Mouse (Mus musculus): ENCODE measurements around the gene Camsap1.

The Camsap1 gene

GRCm38 (mm10) chr2:25983159-25983907 lies at the start of gene Camsap1:
Camsap1 (minus strand) TSS chr2:25983282.
- peak; percentile 100 for DNase-seq (ENCODE audit: low spot score)

DNA sequence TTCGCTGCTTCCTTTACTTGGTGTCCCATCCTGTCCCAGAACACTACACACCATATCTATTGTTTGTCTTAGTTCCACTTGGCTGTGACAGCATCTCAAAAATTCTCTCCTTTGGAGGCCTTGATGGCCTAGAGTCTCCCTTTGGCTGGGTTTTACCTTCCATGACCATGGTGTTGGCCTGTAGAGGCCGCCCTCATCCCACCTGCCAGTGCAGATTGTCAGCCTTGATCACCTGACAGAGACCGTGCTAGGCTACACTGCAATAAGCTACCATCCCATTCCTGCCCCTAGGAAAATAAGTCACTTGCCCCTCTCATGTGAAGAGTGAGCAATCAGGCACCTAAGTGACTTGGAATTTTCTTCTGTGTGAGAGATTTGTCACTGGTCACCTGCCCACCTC lies 47.2 kb upstream of the Camsap1 start:
- DNase-seq (ENCODE audit: low spot score): no peak

DNA sequence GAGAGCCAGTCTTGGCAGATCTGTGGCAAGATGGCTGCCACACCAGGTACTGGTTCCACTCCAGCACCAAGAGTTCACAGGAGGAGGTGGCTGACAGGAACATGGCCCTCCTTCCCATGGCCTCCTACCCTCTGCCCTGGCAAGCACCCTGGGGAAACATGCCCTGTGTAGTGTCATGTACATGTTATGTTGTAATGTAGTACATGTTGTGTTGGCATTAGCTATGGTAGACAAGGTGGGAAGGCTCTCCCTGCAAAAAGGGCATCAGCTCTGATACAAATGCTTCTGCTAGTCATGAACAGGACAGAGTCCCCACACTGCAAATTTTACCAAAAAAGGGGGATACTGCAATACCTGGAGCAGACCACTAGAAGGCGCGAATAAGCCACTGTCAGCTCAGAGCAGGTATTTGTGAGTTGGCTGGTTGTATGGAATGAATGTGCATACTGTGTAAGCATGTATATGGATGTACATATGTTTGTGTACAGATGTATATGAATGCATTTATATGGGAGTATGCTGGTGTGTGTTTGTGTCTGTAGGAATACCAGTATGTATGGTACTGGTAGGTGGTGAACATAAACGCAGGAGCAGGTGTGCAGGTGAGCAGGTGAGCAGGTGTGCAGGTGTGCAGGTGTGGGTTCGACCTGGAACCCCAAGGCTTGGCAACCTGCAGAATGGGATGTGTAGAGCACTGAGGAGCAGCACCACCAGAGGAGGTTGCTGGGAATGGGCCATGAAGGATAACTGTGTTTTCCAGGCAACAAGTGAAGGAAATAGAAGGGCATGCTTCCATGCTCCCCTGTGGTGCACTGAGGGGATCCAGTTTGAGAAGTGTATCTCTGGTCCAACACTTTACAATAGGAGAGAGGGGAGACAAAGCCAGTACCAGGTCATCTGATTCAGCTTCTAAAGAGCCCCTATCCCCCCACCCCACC lies 41.3 kb upstream of the Camsap1 start:
- no peak for DNase-seq (ENCODE audit: low spot score)

DNA sequence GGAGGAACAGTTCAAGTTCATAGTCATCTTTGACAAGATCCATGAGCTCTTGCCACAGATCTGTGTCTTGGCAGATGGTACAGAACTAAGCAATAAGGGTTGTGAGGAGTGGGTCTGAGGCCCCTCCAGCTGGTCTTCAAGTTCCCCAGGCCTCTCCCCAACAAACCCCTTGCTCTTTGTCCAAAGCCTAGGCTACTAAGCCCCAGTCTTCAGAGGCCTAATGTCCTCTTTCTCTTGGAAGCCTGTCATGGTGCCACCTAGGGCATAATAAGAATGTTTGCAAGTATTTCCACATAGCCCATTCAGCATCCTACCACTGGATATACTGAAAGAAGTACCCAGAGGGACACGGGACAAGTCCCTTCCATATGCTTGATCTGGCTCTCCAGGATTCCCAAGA lies 39.5 kb upstream of the Camsap1 start:
- DNase-seq (ENCODE audit: low spot score): no peak

DNA sequence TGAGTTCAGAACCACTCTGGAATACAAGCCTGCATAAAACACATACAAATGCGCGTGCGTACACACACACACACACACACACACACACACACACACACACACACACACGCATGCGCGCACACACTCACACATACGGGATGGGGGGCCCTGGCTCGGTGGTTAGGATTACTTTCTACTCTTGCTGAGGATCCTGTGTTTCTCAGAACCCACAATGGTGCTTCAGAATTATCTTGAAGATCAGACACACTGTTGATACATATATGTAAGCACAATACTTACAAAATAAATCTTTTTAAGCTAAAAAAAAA lies 39.1 kb upstream of the Camsap1 start:
- DNase-seq (ENCODE audit: low spot score): no peak

GRCm38 (mm10) chr2:26021561-26022257 lies 38.6 kb upstream of the Camsap1 start, which contains the start of gene Ubac1:
Ubac1 (minus strand) TSS chr2:26021747.
- DNase-seq (ENCODE audit: low spot score): peak; percentile 90

DNA sequence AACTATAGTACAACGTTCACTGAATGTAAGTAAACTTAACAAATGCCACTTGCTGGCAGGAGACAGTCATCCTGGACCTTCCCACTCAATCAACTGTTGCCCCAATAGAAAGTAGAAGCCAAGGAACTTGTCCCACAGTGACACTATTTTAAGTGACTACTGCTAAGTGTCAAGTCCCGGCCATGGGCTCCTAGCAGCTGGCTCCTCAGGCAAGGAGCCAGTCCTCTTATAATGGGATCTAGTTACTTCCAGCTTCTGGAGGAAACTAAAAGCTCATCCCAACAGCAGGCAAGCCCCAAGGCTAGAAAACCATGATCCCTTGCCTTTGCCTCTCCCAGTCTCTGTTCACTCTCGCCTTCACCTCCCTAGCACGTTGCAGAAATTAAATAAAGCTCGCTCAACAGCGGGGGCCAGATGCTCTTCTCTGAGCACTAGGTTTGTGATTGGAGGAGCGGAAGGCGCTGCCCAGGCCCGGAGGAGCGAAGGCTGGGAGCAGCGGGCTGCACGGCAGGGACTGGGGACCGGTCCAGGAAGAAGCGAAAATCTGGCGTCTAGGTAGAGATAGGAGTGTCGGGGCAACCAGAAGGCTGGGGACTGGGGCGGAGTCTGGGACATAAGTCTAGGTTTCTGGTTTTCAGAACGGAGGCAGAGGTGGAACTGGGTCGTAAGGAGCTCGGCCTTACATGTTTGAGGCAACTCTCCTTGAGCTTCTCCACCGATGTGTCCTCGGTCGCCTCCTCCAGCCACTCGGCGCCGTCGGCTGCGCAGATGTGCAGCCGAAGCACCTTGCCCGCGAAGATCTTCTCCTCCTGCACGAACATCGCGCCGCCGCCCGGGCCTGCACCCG lies 37.9 kb upstream of the Camsap1 start:
- no peak for DNase-seq (ENCODE audit: low spot score)

DNA sequence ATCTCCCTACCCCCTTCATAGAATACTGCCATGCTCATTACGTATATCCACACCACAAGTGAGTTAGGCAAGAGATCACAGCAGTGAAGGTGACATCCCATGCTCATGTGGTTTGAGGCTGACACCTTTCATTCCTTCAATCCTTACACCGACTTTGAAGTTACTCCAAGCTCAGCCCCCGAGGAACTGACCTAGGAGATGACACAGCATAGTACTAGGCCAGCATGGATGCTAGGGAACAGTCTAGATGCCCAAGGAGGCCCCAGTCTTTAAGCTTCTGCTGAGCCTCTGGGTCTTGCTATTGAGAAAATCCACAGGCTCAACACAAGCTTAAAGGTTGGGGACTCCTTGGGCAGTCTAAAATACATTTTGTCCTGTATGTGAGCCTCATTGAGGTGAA lies 36.8 kb upstream of the Camsap1 start:
- DNase-seq (ENCODE audit: low spot score): no peak

DNA sequence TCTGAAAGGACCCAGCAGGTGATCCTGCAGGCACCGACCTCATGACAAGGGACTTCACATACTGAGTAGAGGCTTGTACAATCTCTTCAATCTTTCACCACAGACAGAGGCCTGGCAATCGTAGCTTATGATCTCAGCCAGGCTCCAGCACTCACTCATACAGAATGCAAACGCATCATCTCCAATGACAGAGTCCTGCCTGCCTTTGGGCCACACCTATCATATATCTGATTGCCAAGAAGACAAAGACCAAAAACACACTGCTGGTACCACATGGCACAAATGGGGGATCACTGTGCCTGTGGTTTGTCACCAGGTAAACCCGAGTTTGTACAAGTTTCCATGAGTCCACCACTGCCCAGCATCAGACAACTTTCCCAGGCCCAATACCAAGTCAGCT lies 34.2 kb upstream of the Camsap1 start:
- no peak for DNase-seq (ENCODE audit: low spot score)

DNA sequence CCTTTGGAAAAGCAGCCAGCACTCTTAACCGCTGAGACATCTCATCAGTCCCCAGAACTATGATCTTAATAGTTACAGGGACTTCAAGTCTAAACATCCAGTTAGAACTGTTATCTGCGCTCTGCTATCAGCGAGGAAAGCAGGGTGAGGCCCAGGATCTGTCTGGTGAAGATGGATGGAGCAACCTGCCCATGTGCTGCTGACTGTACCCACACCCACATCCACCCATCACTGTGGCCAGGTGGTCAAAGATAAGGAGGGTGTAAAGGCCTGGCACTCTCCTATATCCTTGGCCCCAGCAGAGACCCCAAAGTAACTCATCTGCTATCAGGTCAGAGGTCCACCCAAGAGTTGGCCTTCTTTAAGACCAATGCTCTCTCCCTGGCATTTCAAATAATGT lies 30.6 kb upstream of the Camsap1 start:
- DNase-seq (ENCODE audit: low spot score): no peak

DNA sequence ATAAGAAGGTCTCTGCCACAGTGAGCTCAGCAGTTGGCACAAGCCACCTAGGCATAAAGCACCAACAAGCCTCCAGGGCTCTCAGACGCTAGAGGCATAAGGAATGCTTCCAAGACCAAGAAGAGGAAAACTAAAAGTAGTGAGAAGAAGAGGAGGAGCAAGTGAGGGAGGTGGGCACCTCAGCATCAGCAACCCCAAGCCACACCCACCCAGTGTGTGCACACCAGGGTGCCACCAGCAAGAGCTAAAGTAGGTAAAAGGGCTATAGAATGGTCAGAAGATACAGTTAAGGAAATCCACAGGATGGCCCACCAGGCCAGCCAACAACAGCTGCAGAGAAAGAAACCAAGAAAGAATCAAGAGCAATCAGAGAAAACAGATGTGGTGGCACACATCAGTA lies 28.3 kb upstream of the Camsap1 start:
- no peak for DNase-seq (ENCODE audit: low spot score)

GRCm38 (mm10) chr2:26002001-26002400 lies 18.9 kb upstream of the Camsap1 start:
- no peak for DNase-seq (ENCODE audit: low spot score)

DNA sequence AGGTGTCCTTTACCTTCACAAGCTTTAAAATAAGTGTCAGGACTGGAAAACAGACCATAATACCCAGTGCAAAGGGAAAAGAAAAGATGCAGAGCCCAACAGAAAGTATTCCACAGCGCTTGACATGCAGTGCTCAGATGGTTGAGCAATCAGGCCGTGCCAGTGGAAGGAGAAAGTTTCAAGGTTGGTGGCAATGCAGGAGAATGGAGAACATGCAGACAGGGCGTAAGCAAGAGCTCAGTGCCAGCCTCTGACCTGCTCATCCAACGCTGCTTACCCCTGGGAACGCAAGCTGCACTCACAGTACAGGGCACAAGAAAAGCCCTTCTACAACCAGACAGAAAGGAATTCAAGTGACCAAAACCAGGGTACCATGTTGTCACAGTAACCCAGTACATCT lies 18.1 kb upstream of the Camsap1 start:
- DNase-seq (ENCODE audit: low spot score): no peak

DNA sequence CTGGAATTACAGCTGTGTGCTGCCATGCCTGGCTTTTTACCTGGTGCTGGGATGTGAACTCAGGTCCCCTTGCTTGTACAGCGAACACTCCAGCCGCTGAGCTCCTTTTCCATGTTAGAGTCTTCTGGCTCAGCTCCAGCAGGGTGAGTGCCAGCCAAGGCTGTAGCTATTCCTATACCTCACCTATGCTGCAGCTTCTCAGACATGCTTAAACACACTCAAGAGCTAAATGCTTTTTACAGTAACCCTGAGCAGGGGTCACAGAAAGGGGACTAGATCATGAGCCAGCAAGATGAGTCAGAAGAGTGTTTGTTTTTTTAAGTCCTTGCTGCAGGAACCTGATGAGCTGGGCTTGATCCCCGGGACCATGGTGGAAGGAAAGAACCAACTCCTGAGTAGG lies 14.6 kb upstream of the Camsap1 start:
- no peak for DNase-seq (ENCODE audit: low spot score)

DNA sequence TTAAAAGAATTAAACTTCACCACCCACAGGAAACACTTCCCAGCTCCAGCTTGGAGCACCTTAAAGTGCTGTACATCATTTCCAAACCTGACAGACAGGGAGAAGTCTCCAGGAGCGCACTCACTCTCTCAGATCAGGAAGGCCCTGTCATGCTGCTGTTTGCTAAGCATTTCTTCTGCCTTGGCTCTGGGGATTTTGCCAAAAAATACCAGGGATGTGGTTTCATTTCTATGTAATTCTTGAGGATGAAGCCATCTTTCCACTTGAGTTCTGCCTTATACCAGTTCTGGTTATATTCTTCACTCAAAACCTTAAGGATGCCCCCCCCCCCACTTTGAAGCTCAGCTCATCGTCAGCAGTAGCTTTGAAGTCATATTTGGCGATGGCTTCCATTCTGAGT lies 11.7 kb upstream of the Camsap1 start:
- DNase-seq (ENCODE audit: low spot score): no peak

DNA sequence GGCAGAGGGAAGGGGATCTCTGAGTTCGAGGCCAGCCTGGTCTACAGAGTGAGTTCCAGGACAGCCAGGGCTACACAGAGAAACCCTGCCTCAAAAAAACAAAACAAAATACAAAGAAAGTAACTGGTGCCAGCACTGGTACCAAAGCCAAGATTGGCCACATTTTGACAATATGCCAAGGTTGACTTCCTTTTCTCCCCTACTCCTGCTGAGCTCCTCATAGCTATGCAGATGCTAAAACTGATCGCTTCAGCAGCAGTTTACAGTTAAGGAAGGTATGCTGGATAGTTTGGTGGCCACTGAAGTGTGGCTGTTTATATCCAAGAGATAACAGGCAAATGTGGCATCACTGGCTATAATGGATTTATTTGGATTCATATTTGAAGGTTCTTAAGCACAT lies 9.2 kb upstream of the Camsap1 start:
- DNase-seq (ENCODE audit: low spot score): no peak

GRCm38 (mm10) chr2:25989651-25990050 lies 6.6 kb upstream of the Camsap1 start:
- DNase-seq (ENCODE audit: low spot score): no peak

GRCm38 (mm10) chr2:25987817-25988216 lies 4.7 kb upstream of the Camsap1 start:
- DNase-seq (ENCODE audit: low spot score): no peak

DNA sequence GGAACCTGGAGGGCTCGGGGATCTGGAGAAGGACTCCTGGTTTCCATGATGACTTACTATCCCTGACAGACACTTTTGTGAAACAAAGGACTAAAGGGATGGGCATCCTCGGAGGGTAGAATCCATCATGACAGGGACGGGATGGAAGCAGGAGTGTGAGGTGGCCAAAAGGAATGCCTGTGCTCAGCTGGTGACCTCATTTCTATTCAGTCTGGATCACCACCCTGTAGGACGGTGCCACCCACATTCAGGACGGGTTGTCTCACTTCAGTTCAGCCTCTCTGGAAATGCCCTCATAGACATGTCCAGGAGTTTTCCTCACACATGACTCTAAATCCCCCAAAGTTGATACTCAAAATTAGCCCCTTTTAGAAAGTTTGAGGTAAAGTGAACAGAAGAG lies 3.5 kb upstream of the Camsap1 start:
- DNase-seq (ENCODE audit: low spot score): no peak

GRCm38 (mm10) chr2:25982426-25983091 lies 523 bp downstream of the Camsap1 start:
- DNase-seq (ENCODE audit: low spot score): peak; percentile 59

- DNase-seq (ENCODE audit: low spot score): peak; percentile 61
Measured at GRCm38 (mm10) chr2:25982052-25982425, 1.0 kb downstream of the Camsap1 start.
